Mouse (Mus musculus) embryonic fibroblast, embryonic 13.5 days (primary cell): ENCODE data around the gene Rpn1. TPM values are rescaled to one million over a fixed set of nuclear protein-coding genes. Genes with fewer than 3 reads are reported as not detected.
A peak's percentile ranks its signal among the peaks of the same experiment; 100 is the strongest.

Experiments used
- H3K27ac ChIP-seq: 2 replicates; pipeline ENCODE4 v1.5.1; 2012; ENCODE audit warnings: low read length, control low read depth, inconsistent platforms; ENCODE audit not compliant: insufficient read depth
- H3K4me1 ChIP-seq: 2 replicates; pipeline ENCODE4 v1.6.1; 2011; ENCODE audit warnings: low read length; ENCODE audit not compliant: control insufficient read depth, insufficient read depth
- H3K4me3 ChIP-seq: 2 replicates; pipeline ENCODE4 v1.5.1; 2011; ENCODE audit warnings: mild to moderate bottlenecking, control low read depth, low read length; ENCODE audit not compliant: insufficient read depth
- CTCF ChIP-seq: IDR thresholded peaks from 2 replicates; pipeline ENCODE4 v1.5.1; 2011; ENCODE audit warnings: mild to moderate bottlenecking, control low read depth, low read length, moderate library complexity, borderline replicate concordance; ENCODE audit not compliant: insufficient read depth
- POLR2A ChIP-seq: IDR thresholded peaks from 2 replicates; pipeline ENCODE4 v1.6.1; 2011; ENCODE audit warnings: low read depth, mild to moderate bottlenecking, control low read depth, low read length, moderate library complexity
- polyA plus RNA-seq: library from polyadenylated mRNA; stranded (reverse); fragments of >200 nt; gene quantifications from 2 replicates; pipeline ENCODE4 v1.2.4, GENCODE M21; 2011; ENCODE audit warnings: low read depth; ENCODE audit not compliant: missing spikeins, insufficient read length

Rpn1 gene
- polyA plus RNA-seq, 1 experiment = 384 TPM

- no peak for TF ChIP-seq CTCF
- TF ChIP-seq POLR2A = no peak
- H3K4me3 ChIP-seq = no peak overlapping the region
- H3K4me1 ChIP-seq = no peaks in the 10 kb centered on the region
- H3K27ac ChIP-seq = no peak overlapping the region
Measured at GRCm38 (mm10) chr6:88133878-88134277, 49.6 kb downstream of the Rpn1 start.

GRCm38 (mm10) chr6:88136201-88136631 is 51.9 kb downstream of the Rpn1 start:
- Histone ChIP-seq H3K27ac (no peak overlapping the region), H3K4me3 (peak overlapping the region; percentile 2; the same call in 1 of the 2 replicates), H3K4me1 (no peaks in the 10 kb centered on the region)
- TF ChIP-seq POLR2A = no peak
- TF ChIP-seq CTCF = no peak

- TF ChIP-seq POLR2A (no peak), CTCF (no peak)
Measured at GRCm38 (mm10) chr6:88138485-88138884, 54.2 kb downstream of the Rpn1 start.

GRCm38 (mm10) chr6:88140264-88140663 is 56.0 kb downstream of the Rpn1 start:
- Histone ChIP-seq H3K27ac (no peak overlapping the region), H3K4me1 (no peaks in the 10 kb centered on the region)
- TF ChIP-seq CTCF (no peak), POLR2A (no peak)

More at GRCm38 (mm10) chr6:88138485-88138884, 54.2 kb downstream of the Rpn1 start:
- Histone ChIP-seq H3K4me3 (no peak overlapping the region), H3K27ac (no peak overlapping the region), H3K4me1 (no peaks in the 10 kb centered on the region)

GRCm38 (mm10) chr6:88145793-88146192 is 61.5 kb downstream of the Rpn1 start:
- H3K27ac ChIP-seq = no peak overlapping the region
- TF ChIP-seq CTCF = no peak
- no peak for TF ChIP-seq POLR2A
- H3K4me3 ChIP-seq = no peak overlapping the region
- no peaks in the 10 kb centered on the region for H3K4me1 ChIP-seq

More at GRCm38 (mm10) chr6:88140264-88140663, 56.0 kb downstream of the Rpn1 start:
- H3K4me3 ChIP-seq = no peak overlapping the region

- Histone ChIP-seq H3K4me1 (no peaks in the 10 kb centered on the region), H3K4me3 (no peak overlapping the region), H3K27ac (no peak overlapping the region)
- TF ChIP-seq POLR2A (no peak), CTCF (no peak)
Measured at GRCm38 (mm10) chr6:88146576-88146975, 62.3 kb downstream of the Rpn1 start.

- H3K27ac ChIP-seq = no peak overlapping the region
Measured at GRCm38 (mm10) chr6:88147411-88148003, 63.2 kb downstream of the Rpn1 start.

GRCm38 (mm10) chr6:88151335-88151734 is 67.1 kb downstream of the Rpn1 start:
- no peak for TF ChIP-seq CTCF
- no peak for TF ChIP-seq POLR2A
- Histone ChIP-seq H3K4me1 (no peaks in the 10 kb centered on the region), H3K27ac (no peak overlapping the region), H3K4me3 (no peak overlapping the region)

More at GRCm38 (mm10) chr6:88147411-88148003, 63.2 kb downstream of the Rpn1 start:
- H3K4me1 ChIP-seq = no peaks in the 10 kb centered on the region
- TF ChIP-seq CTCF (no peak), POLR2A (no peak)
- no peak overlapping the region for H3K4me3 ChIP-seq

GRCm38 (mm10) chr6:88152127-88152705 is 67.9 kb downstream of the Rpn1 start:
- H3K27ac ChIP-seq = no peak overlapping the region
- no peak overlapping the region for H3K4me3 ChIP-seq
- TF ChIP-seq POLR2A = no peak
- TF ChIP-seq CTCF = no peak
- H3K4me1 ChIP-seq = no peaks in the 10 kb centered on the region

- H3K27ac ChIP-seq = no peak overlapping the region
- no peaks in the 10 kb centered on the region for H3K4me1 ChIP-seq
- TF ChIP-seq CTCF = no peak
- no peak for TF ChIP-seq POLR2A
- H3K4me3 ChIP-seq = no peak overlapping the region
Measured at GRCm38 (mm10) chr6:88152979-88153378, 68.7 kb downstream of the Rpn1 start.

Other genes starting within 250 kb of the Rpn1 start
- 2.5 and 8.9 TPM in 2 replicates for gene Gm45140, start 248.7 kb upstream of the Rpn1 start, polyA plus RNA-seq
- 48.9 and 52.5 TPM in 2 replicates for gene Isy1, start 245.7 kb upstream of the Rpn1 start, polyA plus RNA-seq
- 353 and 374 TPM in 2 replicates for gene Cnbp, start 233.4 kb upstream of the Rpn1 start, polyA plus RNA-seq
- gene Copg1, start 196.7 kb upstream of the Rpn1 start, polyA plus RNA-seq = 230 TPM in 2 replicates
- 22.2 and 23.4 TPM in 2 replicates for gene Hmces, start 170.5 kb upstream of the Rpn1 start, polyA plus RNA-seq
- gene H1fx, start 102.8 kb upstream of the Rpn1 start, polyA plus RNA-seq = 11.4 and 17.0 TPM in 2 replicates
- 255 and 279 TPM in 2 replicates for gene Rab7, start 39.2 kb upstream of the Rpn1 start, polyA plus RNA-seq
- gene Gata2, start 109.4 kb downstream of the Rpn1 start, polyA plus RNA-seq = 6.4 and 10.9 TPM in 2 replicates
- gene Dnajb8, start 137.8 kb downstream of the Rpn1 start, polyA plus RNA-seq = not detected in 2 replicates